Mouse (Mus musculus) thymus, adult 2 months (tissue): ENCODE data around the gene Flot1.

Experiments used
- CTCF ChIP-seq: fragments of 200-500 bp; IDR thresholded peaks from 2 replicates; pipeline ENCODE4 v1.5.1; 2012; ENCODE audit warnings: mild to moderate bottlenecking, control low read depth, low read length, moderate library complexity, borderline replicate concordance; ENCODE audit not compliant: control insufficient read depth, poor library complexity, insufficient read depth; ENCODE audit errors: extremely low read depth
- POLR2A ChIP-seq: fragments of 200-500 bp; IDR thresholded peaks from 2 replicates; pipeline ENCODE4 v1.6.1; 2012; ENCODE audit warnings: mild to moderate bottlenecking, low read length, control low read depth, moderate library complexity; ENCODE audit not compliant: control insufficient read depth, poor library complexity, insufficient read depth; ENCODE audit errors: extremely low read depth

GRCm38 (mm10) chr17:35809395-35809794, 13.6 kb upstream of the Flot1 start:
- TF ChIP-seq CTCF: no peak
- TF ChIP-seq POLR2A: no peak
